Mouse (Mus musculus): ENCODE data around the gene Spryd3. TPM values are rescaled to one million over a fixed set of nuclear protein-coding genes. Genes with fewer than 3 reads are reported as not detected.

Gene Spryd3
- polyA plus RNA-seq, 1 experiment from 2014 or later = 10.0 TPM

- Histone ChIP-seq H3K9me3 (ENCODE audit: low read length) (no peaks in the 10 kb centered on the region), H3K27ac (ENCODE audit: low read depth) (no peak overlapping the region), H3K4me2 (ENCODE audit: low read depth, low read length) (no peak overlapping the region), H3K36me3 (replicated peaks; ENCODE audit: insufficient read depth, low read length) (peaks cover 31% of the 10 kb centered on the region), H3K9ac (replicated peaks) (no peak overlapping the region), H3K4me1 (ENCODE audit: insufficient read depth) (no peaks in the 10 kb centered on the region), H3K27me3 (ENCODE audit: insufficient read depth, low read length) (no peaks in the 10 kb centered on the region), H3K4me3 (ENCODE audit: low read depth, low read length) (no peak overlapping the region)
- DNase-seq (no peak), ATAC-seq (no peak; the same call in 1 of the 2 replicates)
- TF ChIP-seq CTCF (IDR thresholded peaks at IDR 0.05; ENCODE audit: low read depth) = no peak
- TF ChIP-seq EP300 (IDR thresholded peaks at IDR 0.05; ENCODE audit: low read depth) = no peak
- WGBS (ENCODE audit: insufficient replicate concordance) = 47% methylated on average over 2 of the region's 2 CpGs
Measured at GRCm38 (mm10) chr15:102126303-102126702, 9.7 kb downstream of the Spryd3 start.

- no peak for ATAC-seq
- no peak overlapping the region for H3K27ac ChIP-seq (ENCODE audit: low read depth)
- H3K9me3 ChIP-seq (ENCODE audit: low read length) = no peaks in the 10 kb centered on the region
- H3K4me1 ChIP-seq (ENCODE audit: insufficient read depth) = no peaks in the 10 kb centered on the region
- H3K4me3 ChIP-seq (ENCODE audit: low read depth, low read length) = no peak overlapping the region
- DNase-seq = no peak
- H3K36me3 ChIP-seq (replicated peaks; ENCODE audit: insufficient read depth, low read length) = peaks cover 35% of the 10 kb centered on the region
- no peaks in the 10 kb centered on the region for H3K27me3 ChIP-seq (ENCODE audit: insufficient read depth, low read length)
- H3K4me2 ChIP-seq (ENCODE audit: low read depth, low read length) = no peak overlapping the region
- no peak for TF ChIP-seq CTCF (IDR thresholded peaks at IDR 0.05; ENCODE audit: low read depth)
- no peak overlapping the region for H3K9ac ChIP-seq (replicated peaks)
- WGBS (ENCODE audit: insufficient replicate concordance) = 85% methylated on average over 5 of the region's 5 CpGs
Measured at GRCm38 (mm10) chr15:102120530-102120929, 15.5 kb downstream of the Spryd3 start.

GRCm38 (mm10) chr15:102119831-102120170 is 16.2 kb downstream of the Spryd3 start:
- Histone ChIP-seq H3K9me3 (ENCODE audit: low read length) (no peaks in the 10 kb centered on the region), H3K4me2 (ENCODE audit: low read depth, low read length) (no peak overlapping the region), H3K4me3 (ENCODE audit: low read depth, low read length) (no peak overlapping the region), H3K36me3 (replicated peaks; ENCODE audit: insufficient read depth, low read length) (peaks cover 34% of the 10 kb centered on the region), H3K27ac (ENCODE audit: low read depth) (no peak overlapping the region), H3K27me3 (ENCODE audit: insufficient read depth, low read length) (no peaks in the 10 kb centered on the region), H3K9ac (replicated peaks) (no peak overlapping the region), H3K4me1 (ENCODE audit: insufficient read depth) (no peaks in the 10 kb centered on the region)
- WGBS (ENCODE audit: insufficient replicate concordance) = 80% methylated on average over 2 of the region's 2 CpGs
- no peak for TF ChIP-seq EP300 (IDR thresholded peaks at IDR 0.05; ENCODE audit: low read depth)
- no peak for TF ChIP-seq CTCF (IDR thresholded peaks at IDR 0.05; ENCODE audit: low read depth)
- DNase-seq (no peak), ATAC-seq (no peak)

DNA sequence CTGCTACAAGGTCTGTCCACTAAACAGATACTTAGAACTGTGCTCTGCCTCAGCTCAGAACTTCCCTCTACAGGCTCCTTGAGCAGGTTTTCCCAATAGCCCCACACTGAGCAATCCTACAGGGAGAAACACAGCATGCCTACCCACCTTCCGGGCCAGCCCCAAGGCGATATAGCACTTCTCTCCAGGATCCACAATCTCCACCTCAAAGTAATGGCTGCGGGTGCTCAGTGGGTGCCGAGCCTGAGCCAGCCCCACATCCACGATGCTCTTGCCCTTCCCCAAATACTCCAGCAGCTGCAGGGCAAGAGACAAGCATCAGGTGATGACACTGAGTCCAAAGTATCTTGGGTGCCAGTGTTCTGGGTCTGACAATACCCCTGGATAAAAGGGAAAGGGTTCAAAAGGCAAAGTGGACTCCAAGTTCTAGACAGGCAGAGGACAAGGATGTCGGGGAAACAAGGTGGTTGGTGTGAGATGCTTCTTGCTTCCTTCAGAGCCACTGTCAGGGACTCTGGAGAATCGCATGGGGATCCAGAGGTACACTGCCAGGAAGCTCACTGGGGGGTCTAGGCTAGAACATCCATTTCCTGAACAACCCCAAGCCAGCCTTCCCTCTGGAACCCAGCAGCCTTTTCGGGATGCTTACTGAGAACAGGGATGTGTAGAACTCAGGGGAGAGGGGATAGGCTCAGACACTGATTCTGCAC is 16.8 kb downstream of the Spryd3 start:
- Histone ChIP-seq H3K36me3 (replicated peaks; ENCODE audit: insufficient read depth, low read length) (peaks cover 32% of the 10 kb centered on the region), H3K4me2 (ENCODE audit: low read depth, low read length) (no peak overlapping the region), H3K27me3 (ENCODE audit: insufficient read depth, low read length) (no peaks in the 10 kb centered on the region), H3K4me1 (ENCODE audit: insufficient read depth) (no peaks in the 10 kb centered on the region), H3K9me3 (ENCODE audit: low read length) (no peaks in the 10 kb centered on the region), H3K9ac (replicated peaks) (no peak overlapping the region), H3K27ac (ENCODE audit: low read depth) (no peak overlapping the region), H3K4me3 (ENCODE audit: low read depth, low read length) (no peak overlapping the region)
- WGBS (ENCODE audit: insufficient replicate concordance) = 83% methylated on average over 8 of the region's 8 CpGs
- ATAC-seq (no peak), DNase-seq (no peak)
- no peak for TF ChIP-seq CTCF (IDR thresholded peaks at IDR 0.05; ENCODE audit: low read depth)
- TF ChIP-seq EP300 (IDR thresholded peaks at IDR 0.05; ENCODE audit: low read depth) = no peak

- DNase-seq (no peak), ATAC-seq (no peak)
- no peaks in the 10 kb centered on the region for H3K4me1 ChIP-seq (ENCODE audit: insufficient read depth)
- H3K36me3 ChIP-seq (replicated peaks; ENCODE audit: insufficient read depth, low read length) = peaks cover 35% of the 10 kb centered on the region
- no peak overlapping the region for H3K4me3 ChIP-seq (ENCODE audit: low read depth, low read length)
- TF ChIP-seq EP300 (IDR thresholded peaks at IDR 0.05; ENCODE audit: low read depth) = no peak
- TF ChIP-seq CTCF (IDR thresholded peaks at IDR 0.05; ENCODE audit: low read depth) = no peak
- no peaks in the 10 kb centered on the region for H3K9me3 ChIP-seq (ENCODE audit: low read length)
- H3K27ac ChIP-seq (ENCODE audit: low read depth) = no peak overlapping the region
- no peak overlapping the region for H3K9ac ChIP-seq (replicated peaks)
- WGBS (ENCODE audit: insufficient replicate concordance) = 89% methylated on average over 4 of the region's 4 CpGs
- no peak overlapping the region for H3K4me2 ChIP-seq (ENCODE audit: low read depth, low read length)
- no peaks in the 10 kb centered on the region for H3K27me3 ChIP-seq (ENCODE audit: insufficient read depth, low read length)
Measured at GRCm38 (mm10) chr15:102118591-102118990, 17.4 kb downstream of the Spryd3 start.

GRCm38 (mm10) chr15:102117461-102118443 is 18.3 kb downstream of the Spryd3 start:
- H3K9ac ChIP-seq (replicated peaks) = no peak overlapping the region
- 75% methylated on average over 19 of the region's 19 CpGs for WGBS (ENCODE audit: insufficient replicate concordance)
- no peaks in the 10 kb centered on the region for H3K9me3 ChIP-seq (ENCODE audit: low read length)
- no peak overlapping the region for H3K4me2 ChIP-seq (ENCODE audit: low read depth, low read length)
- no peak overlapping the region for H3K4me3 ChIP-seq (ENCODE audit: low read depth, low read length)
- DNase-seq (no peak), ATAC-seq (peak; percentile 38; the same call in 1 of the 2 replicates)
- TF ChIP-seq CTCF (IDR thresholded peaks at IDR 0.05; ENCODE audit: low read depth) (peak; percentile 57), EP300 (IDR thresholded peaks at IDR 0.05; ENCODE audit: low read depth) (no peak)
- no peak overlapping the region for H3K27ac ChIP-seq (ENCODE audit: low read depth)
- no peaks in the 10 kb centered on the region for H3K4me1 ChIP-seq (ENCODE audit: insufficient read depth)
- no peaks in the 10 kb centered on the region for H3K27me3 ChIP-seq (ENCODE audit: insufficient read depth, low read length)
- peaks cover 35% of the 10 kb centered on the region for H3K36me3 ChIP-seq (replicated peaks; ENCODE audit: insufficient read depth, low read length)

Measured in liver, postnatal 0 days (tissue).